Mouse (Mus musculus) embryonic facial prominence, embryonic 10.5 days (tissue): Measurements from ENCODE around the gene Nabp2. TPM values are rescaled to one million over a fixed set of nuclear protein-coding genes. Genes with fewer than 3 reads are reported as not detected.
A peak's percentile ranks its signal among the peaks of the same experiment; 100 is the strongest.

Experiments used
- DNase-seq: peaks from one replicate; pipeline ENCODE4 v3.0.0-alpha.2; 2017; ENCODE audit warnings: low spot score
- H3K27ac ChIP-seq: fragments of 300-500 bp; sonication (generic); replicated peaks from 2 replicates; pipeline ENCODE4 v1.5.1; 2016; ENCODE audit warnings: mild to moderate bottlenecking
- H3K27me3 ChIP-seq: fragments of 300-500 bp; sonication (generic); replicated peaks from 2 replicates; pipeline ENCODE4 v1.6.1; 2016; ENCODE audit warnings: low read depth, mild to moderate bottlenecking; ENCODE audit not compliant: poor library complexity, severe bottlenecking
- H3K36me3 ChIP-seq: fragments of 300-500 bp; sonication (generic); replicated peaks from 2 replicates; pipeline ENCODE4 v1.6.1; 2016; ENCODE audit warnings: mild to moderate bottlenecking, moderate library complexity
- H3K4me1 ChIP-seq: fragments of 300-500 bp; sonication (generic); 2 replicates; pipeline ENCODE4 v1.6.1; 2016
- H3K4me3 ChIP-seq: fragments of 300-500 bp; sonication (generic); 2 replicates; pipeline ENCODE4 v1.5.1; 2016; ENCODE audit warnings: mild to moderate bottlenecking, moderate library complexity
- H3K9me3 ChIP-seq: fragments of 300-500 bp; sonication (generic); 2 replicates; pipeline ENCODE4 v1.6.1; 2016; ENCODE audit warnings: mild to moderate bottlenecking
- WGBS: fragments of 180-500 bp; shearing (Covaris S2); methylation state at CpG from one replicate; pipeline ENCODE4 v1.1.7; 2016; 5-methylcytosine and 5-hydroxymethylcytosine counted together
- polyA plus RNA-seq: library from polyadenylated mRNA; unstranded; fragments of >200 nt; fragmentation: Nextera tagmentation; extraction: Ambion mirVana; gene quantifications from 2 replicates; pipeline ENCODE4 v1.2.1, GENCODE M21; 2016

The Nabp2 gene
- polyA plus RNA-seq, 1 experiment from 2014 or later, result 119 TPM

DNA sequence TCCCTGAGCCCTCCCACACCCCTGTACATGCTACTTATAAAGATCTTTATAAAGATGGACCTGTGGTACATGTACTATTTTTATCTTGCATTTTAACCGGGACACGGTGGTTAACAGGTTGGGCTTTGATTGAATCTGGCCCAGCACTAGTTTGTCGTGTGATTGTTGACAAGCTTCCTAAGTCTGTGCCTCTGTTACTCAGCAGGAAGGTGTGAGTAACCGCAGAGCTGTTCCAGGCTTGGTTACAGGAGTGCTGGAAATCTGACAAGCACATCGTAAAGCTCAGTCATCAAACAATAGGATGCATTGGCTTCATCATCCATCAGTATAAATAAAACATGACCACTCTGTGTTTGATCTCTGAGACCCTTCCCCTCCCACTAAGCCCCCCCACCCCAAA is 11.1 kb upstream of the Nabp2 start:
- Histone ChIP-seq H3K36me3 (peaks cover 97% of the 10 kb centered on the region), H3K27me3 (no peaks in the 10 kb centered on the region), H3K9me3 (no peaks in the 10 kb centered on the region), H3K4me1 (peaks cover 5% of the 10 kb centered on the region; the same call in 1 of the 2 replicates), H3K4me3 (no peak overlapping the region), H3K27ac (no peak overlapping the region)
- DNase-seq, result no peak
- 89% methylated on average over 5 of the region's 5 CpGs for WGBS

DNA sequence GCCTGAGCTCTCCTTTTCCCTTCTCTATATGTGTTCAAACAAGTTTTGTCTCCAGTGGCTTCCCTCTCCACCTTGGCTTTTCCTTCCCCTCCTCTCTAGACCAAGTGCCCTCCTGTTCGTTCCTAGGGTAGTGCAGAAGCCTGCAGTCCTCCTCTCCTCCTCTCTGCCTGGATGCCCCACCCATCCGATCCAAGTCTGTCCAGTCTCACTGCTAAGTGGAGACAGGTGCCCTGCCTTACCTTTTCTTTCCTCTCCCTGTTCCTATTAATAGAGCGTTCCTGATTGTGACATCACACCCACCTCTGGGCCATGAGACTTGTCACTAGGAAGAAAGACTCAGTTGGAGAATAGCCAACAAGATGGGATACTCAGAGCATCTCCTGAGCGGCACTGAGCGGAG is 3.6 kb upstream of the Nabp2 start:
- H3K36me3 ChIP-seq, result peaks cover 68% of the 10 kb centered on the region
- H3K9me3 ChIP-seq, result no peaks in the 10 kb centered on the region
- WGBS, result 91% methylated on average over 5 of the region's 5 CpGs
- DNase-seq, result no peak
- H3K27me3 ChIP-seq, result no peaks in the 10 kb centered on the region
- no peak overlapping the region for H3K27ac ChIP-seq
- peaks cover 39% of the 10 kb centered on the region for H3K4me1 ChIP-seq
- no peak overlapping the region for H3K4me3 ChIP-seq

DNA sequence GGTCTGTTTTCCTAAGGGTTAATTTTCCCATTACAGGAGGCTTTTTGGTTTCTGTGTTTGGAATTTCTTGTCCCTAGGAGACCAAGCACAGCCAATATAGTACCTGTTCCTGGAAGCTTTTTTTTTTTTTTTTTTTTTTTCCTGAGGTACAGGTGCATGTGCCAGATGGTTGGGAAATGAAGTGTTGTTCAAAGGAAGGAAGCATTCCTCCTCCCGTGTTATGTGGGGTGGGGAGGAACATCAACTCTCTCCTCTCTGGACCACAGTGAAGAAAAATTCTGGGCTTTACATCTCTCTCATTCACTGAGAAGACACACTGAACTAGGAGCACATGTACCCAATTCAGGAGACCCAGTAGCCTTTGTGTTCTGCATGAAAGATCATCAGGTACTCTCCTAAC is 1.8 kb upstream of the Nabp2 start:
- peak overlapping the region; percentile 97 for H3K4me3 ChIP-seq
- no peaks in the 10 kb centered on the region for H3K27me3 ChIP-seq
- no peak overlapping the region for H3K27ac ChIP-seq
- no peak for DNase-seq
- WGBS, result 60% methylated on average over 1 of the region's 1 CpGs
- peaks cover 49% of the 10 kb centered on the region for H3K4me1 ChIP-seq
- H3K36me3 ChIP-seq, result peaks cover 55% of the 10 kb centered on the region
- no peaks in the 10 kb centered on the region for H3K9me3 ChIP-seq

DNA sequence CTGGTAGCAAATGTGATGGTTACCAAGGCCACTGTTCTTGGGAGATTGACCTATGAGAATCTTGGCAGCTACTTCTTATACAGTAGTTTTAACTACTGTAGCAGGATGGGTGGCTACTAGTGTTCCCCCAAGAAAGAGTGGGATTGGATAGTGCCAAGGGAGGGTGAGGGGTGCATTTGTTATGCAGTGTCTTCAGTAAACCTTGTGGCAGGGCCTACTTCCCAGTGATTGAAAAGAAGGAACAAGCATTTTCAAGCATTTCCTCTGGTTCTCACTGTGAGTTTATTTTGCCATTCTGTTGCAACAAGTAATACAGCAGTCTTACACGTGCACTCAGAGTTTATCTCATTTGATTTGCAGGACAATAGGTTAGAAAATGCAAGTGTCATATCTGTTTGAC is 1.3 kb upstream of the Nabp2 start:
- no peaks in the 10 kb centered on the region for H3K27me3 ChIP-seq
- peak overlapping the region; percentile 97 for H3K4me3 ChIP-seq
- H3K4me1 ChIP-seq, result peaks cover 52% of the 10 kb centered on the region
- no peak for DNase-seq
- peaks cover 55% of the 10 kb centered on the region for H3K36me3 ChIP-seq
- H3K9me3 ChIP-seq, result no peaks in the 10 kb centered on the region
- 67% methylated on average over 1 of the region's 1 CpGs for WGBS
- peak overlapping the region; percentile 96; the same call in 1 of the 2 replicates for H3K27ac ChIP-seq

DNA sequence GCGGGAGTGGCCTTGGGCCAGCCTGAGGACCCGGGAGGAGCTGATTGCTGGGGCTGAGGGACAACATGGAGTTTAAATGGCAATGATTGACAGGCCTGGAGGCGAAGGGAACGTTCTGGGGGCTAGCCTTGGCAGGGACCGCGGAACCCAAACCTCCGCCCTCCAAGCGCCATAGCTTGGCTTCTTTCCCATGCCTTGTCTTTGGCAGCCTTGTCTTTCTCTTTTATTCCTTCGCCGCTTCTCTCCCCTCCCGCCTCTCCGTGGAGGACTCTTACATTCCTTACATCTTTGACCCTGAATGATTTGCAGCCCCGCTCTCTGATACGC is 726 bp upstream of the Nabp2 start:
- H3K4me1 ChIP-seq, result peaks cover 52% of the 10 kb centered on the region
- WGBS, result under 1% methylated on average over 14 of the region's 14 CpGs
- H3K27ac ChIP-seq, result peak overlapping the region; percentile 96
- H3K36me3 ChIP-seq, result peaks cover 55% of the 10 kb centered on the region
- H3K9me3 ChIP-seq, result no peaks in the 10 kb centered on the region
- no peaks in the 10 kb centered on the region for H3K27me3 ChIP-seq
- no peak for DNase-seq
- peak overlapping the region; percentile 97 for H3K4me3 ChIP-seq

DNA sequence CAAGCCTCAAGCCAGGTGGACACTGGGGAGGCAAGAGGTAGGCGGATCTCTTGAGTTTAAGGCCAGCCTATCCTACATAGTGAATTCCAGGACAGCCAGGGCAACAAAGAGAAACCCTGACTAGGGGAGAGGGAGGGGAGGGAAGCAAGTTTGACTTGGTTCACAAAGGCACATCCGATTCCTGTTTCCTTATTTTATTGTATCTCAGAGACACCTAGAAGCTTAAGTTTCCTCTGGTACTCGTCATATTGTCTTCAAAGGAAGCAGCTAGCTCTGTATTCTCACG is 789 bp downstream of the Nabp2 start:
- Histone ChIP-seq H3K4me3 (peak overlapping the region; percentile 97), H3K4me1 (peaks cover 52% of the 10 kb centered on the region), H3K27me3 (no peaks in the 10 kb centered on the region), H3K9me3 (no peaks in the 10 kb centered on the region), H3K27ac (peak overlapping the region; percentile 96), H3K36me3 (peaks cover 54% of the 10 kb centered on the region)
- DNase-seq, result no peak
- WGBS, result 26% methylated on average over 4 of the region's 4 CpGs

DNA sequence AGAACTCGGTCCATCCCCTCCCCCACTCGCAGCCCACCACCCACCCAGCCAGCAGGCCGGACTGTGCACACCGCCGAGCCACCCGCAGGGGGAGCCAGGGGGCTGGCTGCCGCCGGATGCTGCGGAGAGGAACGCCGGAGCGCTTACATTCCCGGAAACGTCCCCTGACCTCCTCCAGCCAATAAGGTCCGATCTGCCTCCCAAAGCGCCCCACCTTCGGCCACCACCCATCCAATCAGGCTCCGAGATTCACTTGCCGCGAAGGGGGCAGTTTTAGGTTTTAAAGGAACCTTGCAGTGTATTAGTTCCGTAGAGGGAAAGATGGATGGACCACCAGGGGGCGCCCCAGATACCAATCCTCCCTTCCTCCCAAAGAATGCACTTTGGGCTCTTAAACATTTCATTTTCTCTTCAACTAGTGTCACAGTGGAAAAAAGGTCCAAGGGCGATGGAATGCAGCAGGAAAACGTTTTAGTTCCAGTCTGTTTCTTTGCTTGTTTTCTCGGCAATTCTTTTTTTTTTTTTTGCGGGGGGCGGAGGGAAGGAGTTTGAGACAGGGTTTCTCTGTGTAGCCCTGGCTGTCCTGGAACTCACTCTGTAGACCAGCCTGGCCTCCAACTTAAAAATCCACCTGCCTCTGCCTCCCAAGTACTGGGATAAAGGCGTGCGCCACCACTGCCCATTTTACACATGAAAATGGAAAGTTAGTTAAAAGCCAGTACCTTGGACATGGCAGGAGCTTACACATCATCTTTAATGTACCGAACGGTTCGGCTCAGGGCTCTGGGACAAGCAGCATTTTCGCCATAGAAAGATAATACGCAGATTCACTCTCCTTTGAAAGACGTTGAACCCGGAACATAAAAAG is 1.4 kb downstream of the Nabp2 start:
- Histone ChIP-seq H3K36me3 (peaks cover 53% of the 10 kb centered on the region), H3K27ac (peak overlapping the region; percentile 96), H3K4me1 (peaks cover 52% of the 10 kb centered on the region), H3K4me3 (peak overlapping the region; percentile 97), H3K27me3 (no peaks in the 10 kb centered on the region), H3K9me3 (no peaks in the 10 kb centered on the region)
- 7% methylated on average over 36 of the region's 36 CpGs for WGBS
- peak; percentile 98 for DNase-seq

DNA sequence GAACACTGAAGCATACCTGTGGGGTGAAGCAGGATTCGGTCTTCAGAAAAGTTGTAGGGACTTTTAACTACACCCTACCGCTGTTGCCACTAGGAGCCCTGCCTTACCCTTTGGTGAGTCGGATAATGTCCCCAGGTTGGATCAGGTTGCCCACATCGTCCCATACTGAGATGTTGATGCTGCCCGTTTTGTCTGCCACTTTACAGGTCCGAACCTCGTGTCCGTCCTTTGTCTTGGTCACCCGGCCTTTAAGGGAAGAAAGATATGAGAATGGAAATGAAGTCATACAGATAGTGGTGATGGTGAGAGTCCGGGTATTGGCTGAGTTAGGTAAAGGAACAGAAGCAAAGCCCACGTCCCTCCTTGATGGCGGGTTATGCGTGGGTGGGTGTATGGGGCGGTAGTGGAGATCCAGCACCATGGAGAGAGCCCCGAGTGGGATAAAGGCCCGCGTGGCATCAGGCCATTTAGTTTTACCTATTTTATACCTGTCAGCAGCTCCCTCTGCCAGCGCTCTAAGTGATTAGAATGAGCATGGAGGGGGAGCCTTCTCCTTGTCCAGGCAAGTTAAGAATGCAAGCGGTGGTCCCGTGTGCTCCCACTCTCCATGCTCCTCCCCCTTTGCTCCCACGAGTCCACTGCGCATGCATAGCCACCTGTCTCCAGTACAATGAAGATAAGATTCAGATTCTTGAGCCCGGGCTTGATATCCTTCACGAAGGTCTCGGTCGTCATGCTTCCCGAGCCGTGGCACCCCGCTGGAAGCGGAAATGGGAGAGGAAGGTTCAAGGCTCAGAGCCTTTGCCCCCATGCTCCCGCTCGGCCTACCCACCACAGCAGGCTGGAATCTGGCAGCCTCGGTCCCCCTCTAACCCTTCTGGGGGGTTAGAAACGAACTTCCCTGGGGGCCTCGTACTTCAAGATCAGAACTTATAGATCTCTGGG is 2.4 kb downstream of the Nabp2 start:
- Histone ChIP-seq H3K36me3 (peaks cover 44% of the 10 kb centered on the region), H3K4me1 (peaks cover 50% of the 10 kb centered on the region), H3K27me3 (no peaks in the 10 kb centered on the region), H3K4me3 (peak overlapping the region; percentile 97), H3K9me3 (no peaks in the 10 kb centered on the region), H3K27ac (peak overlapping the region; percentile 96)
- WGBS, result 20% methylated on average over 35 of the region's 35 CpGs
- DNase-seq, result peak; percentile 58

DNA sequence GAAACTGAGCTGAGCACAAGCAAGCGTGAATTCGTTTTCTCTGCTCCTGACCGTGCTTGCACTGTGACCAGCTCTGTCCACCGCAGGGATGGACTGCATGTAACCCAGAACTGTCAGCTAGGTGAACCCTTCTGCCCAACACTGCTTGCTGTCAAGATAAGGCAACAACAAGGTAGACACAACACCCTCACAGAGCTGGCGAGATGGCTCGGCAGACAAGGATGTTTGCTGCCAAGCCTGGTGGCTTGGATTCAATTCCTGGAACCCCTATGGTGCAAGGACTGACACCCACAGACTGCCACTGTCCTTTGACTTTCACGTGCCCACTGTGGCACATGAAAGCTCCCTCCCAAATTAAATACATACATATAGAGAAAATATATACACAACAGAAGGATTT is 7.4 kb downstream of the Nabp2 start:
- Histone ChIP-seq H3K9me3 (no peaks in the 10 kb centered on the region), H3K27ac (no peak overlapping the region), H3K27me3 (no peaks in the 10 kb centered on the region), H3K4me3 (no peak overlapping the region), H3K36me3 (peaks cover 58% of the 10 kb centered on the region), H3K4me1 (peaks cover 31% of the 10 kb centered on the region)
- WGBS, result 85% methylated on average over 7 of the region's 7 CpGs
- no peak for DNase-seq

DNA sequence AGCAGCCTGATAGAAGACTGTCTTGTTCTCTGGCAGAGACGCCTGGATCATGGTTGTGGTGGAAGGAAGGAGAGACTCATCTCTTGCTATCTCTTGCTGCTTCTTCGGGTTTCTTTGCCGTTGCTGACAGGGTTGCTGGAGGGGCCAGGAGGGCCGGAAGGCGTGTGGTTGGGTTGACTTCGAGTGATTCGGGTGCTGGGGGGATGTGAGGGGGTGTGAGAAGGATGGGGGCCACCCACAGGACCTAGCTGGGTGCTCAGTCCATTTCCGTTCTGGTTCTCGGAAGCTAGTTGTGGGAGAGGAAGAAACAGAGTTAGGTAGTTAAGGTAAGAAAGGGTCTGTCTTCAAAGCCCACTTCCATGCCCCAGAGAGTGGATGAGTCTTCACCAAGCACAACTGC is 9.7 kb downstream of the Nabp2 start:
- Histone ChIP-seq H3K36me3 (peaks cover 54% of the 10 kb centered on the region), H3K4me3 (no peak overlapping the region), H3K27ac (no peak overlapping the region), H3K9me3 (no peaks in the 10 kb centered on the region), H3K27me3 (no peaks in the 10 kb centered on the region), H3K4me1 (peaks cover 28% of the 10 kb centered on the region)
- 76% methylated on average over 9 of the region's 9 CpGs for WGBS
- DNase-seq, result no peak

DNA sequence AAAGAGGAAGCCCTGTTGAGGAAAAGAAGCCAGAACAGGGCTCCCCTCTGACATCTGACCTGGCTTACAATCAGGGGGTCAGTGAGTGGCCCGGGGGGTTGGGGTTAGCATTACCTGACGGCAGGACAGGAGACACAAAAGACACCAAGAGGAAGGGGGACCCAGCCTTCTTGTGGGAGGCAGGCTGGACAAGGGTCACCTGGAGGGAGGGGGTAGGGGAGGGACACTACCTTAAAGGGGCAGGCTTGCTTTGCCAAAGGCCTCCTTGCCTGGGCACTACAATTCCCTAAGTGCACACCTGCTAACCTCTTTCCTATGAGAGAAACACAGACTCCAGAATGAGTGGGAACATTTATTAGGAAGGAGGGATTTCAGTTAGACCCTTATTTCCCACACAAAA is 10.2 kb downstream of the Nabp2 start, which contains the start of gene Slc39a5:
Gene Slc39a5 (minus strand): TSS at position 174 of the 400 bp plus-strand sequence.
- Histone ChIP-seq H3K36me3 (peaks cover 54% of the 10 kb centered on the region), H3K27me3 (no peaks in the 10 kb centered on the region), H3K4me1 (peaks cover 30% of the 10 kb centered on the region), H3K27ac (no peak within 1 kb of the TSS), H3K9me3 (no peaks in the 10 kb centered on the region), H3K4me3 (peak within 1 kb of the TSS; percentile 18; the same call in 1 of the 2 replicates)
- no peak for DNase-seq
- WGBS, result 7% methylated on average over 2 of the region's 2 CpGs

DNA sequence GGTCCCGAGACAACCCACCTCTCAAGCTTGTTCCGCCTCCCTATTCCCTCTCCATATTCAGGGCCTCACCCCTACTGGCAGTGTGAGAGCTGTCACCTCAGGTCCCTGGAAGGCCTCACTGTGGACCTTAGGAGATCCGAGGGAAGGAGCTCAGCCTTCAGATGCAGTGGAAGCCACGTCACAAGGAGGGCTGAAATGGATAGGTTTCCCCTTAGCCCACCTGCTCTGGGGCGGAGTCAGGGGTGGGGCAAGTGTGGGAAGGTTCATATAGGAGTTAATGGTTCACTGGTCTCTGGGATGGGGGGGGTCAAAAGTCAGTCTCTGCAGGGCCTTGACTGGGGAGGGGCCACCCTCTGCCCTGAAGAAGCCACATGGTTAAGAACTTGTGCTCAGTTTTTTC is 11.0 kb downstream of the Nabp2 start:
- Histone ChIP-seq H3K36me3 (peaks cover 54% of the 10 kb centered on the region), H3K9me3 (no peaks in the 10 kb centered on the region), H3K4me3 (peak overlapping the region; percentile 18; the same call in 1 of the 2 replicates), H3K4me1 (peaks cover 33% of the 10 kb centered on the region), H3K27ac (no peak overlapping the region), H3K27me3 (no peaks in the 10 kb centered on the region)
- no peak for DNase-seq
- 26% methylated on average over 5 of the region's 5 CpGs for WGBS
